Mouse (Mus musculus) ES-E14 (cell line): ENCODE results near the gene Slc27a1.

ENCODE experiments used
- CHD2 ChIP-seq: IDR thresholded peaks from 2 replicates; pipeline ENCODE4 v1.6.1; 2014; ENCODE audit warnings: mild to moderate bottlenecking, low read depth, low read length, inconsistent platforms
- HCFC1 ChIP-seq: IDR thresholded peaks from 2 replicates; pipeline ENCODE4 v1.6.1; 2012; ENCODE audit warnings: low read length, inconsistent platforms, borderline replicate concordance; ENCODE audit not compliant: insufficient read depth
- ZC3H11A ChIP-seq: IDR thresholded peaks from 2 replicates; pipeline ENCODE4 v1.6.1; 2012; ENCODE audit warnings: low read depth, mild to moderate bottlenecking, inconsistent platforms, low read length, borderline replicate concordance
- ZNF384 ChIP-seq: IDR thresholded peaks from 2 replicates; pipeline ENCODE4 v1.6.1; 2012; ENCODE audit warnings: low read depth, low read length, inconsistent platforms

DNA sequence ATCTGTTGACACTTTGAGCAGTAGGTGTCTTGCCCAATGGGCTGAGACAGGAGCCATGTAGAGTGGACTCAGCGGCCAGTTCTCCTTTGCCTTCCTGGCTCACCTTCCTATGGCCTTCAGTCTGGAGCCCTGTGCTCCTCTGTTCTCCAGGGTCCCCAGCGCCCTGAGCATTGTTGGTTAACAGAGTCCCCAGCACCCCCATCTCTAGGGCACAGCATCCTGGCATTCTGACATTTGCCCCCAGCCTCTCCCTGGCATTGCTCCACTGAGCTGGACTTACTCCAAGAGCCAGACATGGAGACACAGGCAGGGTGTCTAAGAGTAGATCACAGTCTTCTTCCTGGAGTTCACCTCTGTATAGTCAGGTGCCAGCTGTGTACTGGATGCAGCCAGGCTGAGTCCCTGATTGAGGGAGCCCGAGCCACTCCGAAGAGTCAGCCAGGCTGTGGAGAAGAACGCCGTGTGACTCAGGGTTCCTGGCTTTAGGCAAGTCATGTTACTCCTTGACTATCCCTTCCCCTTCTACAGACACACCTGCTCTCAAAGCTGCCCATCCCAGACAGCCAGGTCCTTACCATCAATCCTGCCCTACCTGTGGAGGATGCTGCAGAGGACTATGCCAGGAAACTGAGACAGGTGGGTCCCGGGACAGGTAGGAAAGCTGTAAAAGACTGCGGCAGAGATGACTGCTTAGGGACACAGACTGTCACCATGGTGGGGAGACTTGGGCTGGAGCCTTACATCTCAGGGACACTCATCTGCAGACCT, 25.1 kb downstream of the Slc27a1 start:
- no peak for TF ChIP-seq CHD2
- no peak for TF ChIP-seq ZNF384
- TF ChIP-seq HCFC1 = no peak
- TF ChIP-seq ZC3H11A = no peak
